Mouse (Mus musculus) skeletal muscle tissue, postnatal 0 days (tissue): Measurements from ENCODE around the gene Vmac. TPM values are rescaled to one million over a fixed set of nuclear protein-coding genes. Genes with fewer than 3 reads are reported as not detected.

ENCODE experiments used
- polyA plus RNA-seq: library from polyadenylated mRNA; unstranded; fragments of >200 nt; fragmentation: Nextera tagmentation; extraction: Ambion mirVana; gene quantifications from 2 replicates; pipeline ENCODE4 v1.2.1, GENCODE M21; 2015

Vmac gene
- polyA plus RNA-seq: 7.1 and 10.0 TPM in 2 replicates

DNA sequence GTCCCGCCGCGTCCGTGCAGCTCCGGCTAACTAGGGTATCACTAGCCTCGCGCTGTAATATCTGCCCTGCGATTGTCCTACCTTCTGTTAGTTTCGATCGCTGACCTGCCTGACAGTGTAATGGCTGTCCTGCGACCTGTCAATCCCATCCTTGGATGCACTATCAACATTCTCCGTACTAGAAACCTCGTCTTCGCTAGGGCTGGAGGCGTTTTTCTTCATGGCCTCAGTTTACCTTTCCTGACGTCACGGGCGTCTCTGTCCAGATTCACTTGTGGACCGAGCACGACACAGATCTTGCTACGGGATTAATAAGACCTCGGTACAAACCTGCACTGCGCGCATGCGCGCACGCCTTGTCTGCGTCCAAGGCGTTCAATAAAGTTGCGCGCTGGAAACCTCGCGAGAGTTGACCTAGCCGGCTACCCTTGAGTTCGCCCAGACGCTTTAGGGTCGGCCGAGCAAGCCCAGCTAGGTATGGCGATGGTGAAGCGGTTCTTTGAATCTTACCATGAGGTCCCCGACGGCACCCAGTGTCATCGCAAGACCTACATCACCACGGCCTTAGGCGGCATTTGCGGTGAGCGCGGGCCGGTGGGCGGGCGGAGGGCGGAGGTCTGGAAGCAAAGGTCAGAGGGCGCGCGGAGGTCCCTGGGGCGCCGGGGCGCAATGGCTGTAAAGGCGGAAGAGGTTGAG, at the start of gene Vmac, which contains the start of gene Ndufa11:
TSS of gene Vmac (minus strand) at position 660 of the 696 bp plus-strand sequence.
TSS of gene Ndufa11 (plus strand) at position 405 of the 696 bp plus-strand sequence.

DNA sequence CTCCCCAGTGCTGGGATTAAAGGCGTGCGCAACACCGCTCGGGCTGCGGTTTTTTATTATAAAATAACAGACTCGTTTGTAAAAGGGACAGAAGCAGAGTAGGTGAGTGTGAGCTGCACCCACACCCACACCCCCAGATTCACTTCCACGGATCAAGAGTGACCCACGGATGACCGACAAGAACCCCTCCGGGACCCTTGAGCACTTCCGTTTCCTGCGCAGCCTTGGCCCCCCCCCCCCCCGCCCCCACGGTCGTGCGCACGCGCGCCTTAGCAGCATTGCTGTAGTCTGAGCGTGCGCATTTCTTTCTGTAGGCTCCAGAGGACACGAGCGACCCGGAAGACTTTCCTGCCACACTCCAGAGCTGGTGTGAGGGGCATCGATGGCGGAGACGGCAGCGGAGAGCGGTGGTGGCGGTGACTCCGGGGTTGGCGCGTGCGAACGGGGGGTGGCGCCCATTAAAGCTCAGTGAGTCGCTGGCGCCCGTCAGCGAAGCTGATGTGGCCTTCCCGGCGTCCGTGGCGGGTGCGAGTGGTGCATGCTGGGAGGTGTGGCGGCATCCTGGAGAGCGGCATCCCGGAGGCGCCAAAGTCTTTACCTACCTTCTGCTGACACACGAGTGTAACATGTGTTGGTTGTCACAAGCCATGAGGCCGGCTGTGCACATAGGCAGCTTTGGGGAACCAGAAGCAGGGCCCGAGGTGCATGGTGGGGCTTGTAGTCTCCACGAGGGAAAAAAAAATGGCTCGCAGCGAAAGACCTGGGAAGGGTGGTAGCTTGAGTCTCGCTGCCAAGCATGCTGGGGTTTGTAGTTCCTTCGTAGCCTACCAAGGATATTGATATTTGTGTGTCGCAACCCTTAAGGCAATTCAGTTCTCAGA, 46.9 kb upstream of the Vmac start, which contains the start of gene Dus3l:
TSS of gene Dus3l (plus strand) at position 284 of the 881 bp plus-strand sequence.

GRCm38 (mm10) chr17:56757416-56758123, 39.7 kb upstream of the Vmac start, which contains the start of gene Nrtn:
Gene Nrtn (minus strand): TSS chr17:56757530.

DNA sequence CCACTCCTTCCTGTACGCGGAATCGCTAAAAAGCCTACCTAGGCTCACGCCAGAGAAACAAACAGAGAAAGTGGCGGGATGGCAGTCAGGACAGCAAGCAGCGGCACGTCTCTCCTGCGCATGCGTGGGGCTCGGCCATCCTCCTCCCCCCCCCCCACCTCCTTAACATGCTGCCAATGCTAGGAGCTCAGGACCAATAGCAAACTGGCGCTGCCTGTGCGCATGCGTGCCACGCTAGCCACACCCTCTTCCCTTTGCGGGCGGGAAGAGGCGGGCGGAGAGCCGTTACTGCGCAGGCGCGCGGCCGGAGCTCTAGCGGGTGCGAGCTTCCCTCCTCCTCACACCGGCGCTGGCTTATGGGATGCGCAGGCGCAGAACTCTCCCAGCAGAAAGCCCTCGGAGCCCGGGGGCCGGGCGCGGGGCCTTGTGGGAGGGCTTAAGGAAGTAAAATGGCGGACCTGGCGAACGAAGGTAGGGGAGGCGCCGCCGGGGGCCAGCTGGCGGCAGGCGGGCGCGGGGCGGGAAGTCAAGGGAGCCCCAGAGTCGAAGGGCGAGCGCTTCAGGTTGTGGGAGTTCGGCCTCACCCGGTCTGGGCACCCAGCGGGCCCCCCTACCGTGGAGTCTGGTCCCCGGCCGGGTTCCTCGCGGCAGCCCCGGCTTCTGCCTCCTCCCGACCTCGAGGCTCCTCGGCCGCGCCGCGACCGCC, 44.7 kb downstream of the Vmac start, which contains the start of gene Ranbp3:
TSS of gene Ranbp3 (plus strand) at position 354 of the 706 bp plus-strand sequence.

Other genes with a start within 250 kb of the Vmac start
- gene Ptprs, start 241.5 kb downstream of the Vmac start, polyA plus RNA-seq: 17.7 and 21.6 TPM in 2 replicates
- not detected in 2 replicates for gene Znrf4, start 205.6 kb downstream of the Vmac start, polyA plus RNA-seq
- gene Gm20219, start 163.6 kb downstream of the Vmac start, polyA plus RNA-seq: 0.22 and 1.0 TPM in 2 replicates
- gene Safb2, start 133.4 kb downstream of the Vmac start, polyA plus RNA-seq: 24.4 and 31.3 TPM in 2 replicates
- gene Safb, start 133.2 kb downstream of the Vmac start, polyA plus RNA-seq: 47.9 and 50.0 TPM in 2 replicates
- 365 and 383 TPM in 2 replicates for gene 2410015M20Rik, start 108.3 kb downstream of the Vmac start, polyA plus RNA-seq
- gene Rpl36, start 104.6 kb downstream of the Vmac start, polyA plus RNA-seq: 1,491 and 1,689 TPM in 2 replicates
- gene Lonp1, start 91.1 kb downstream of the Vmac start, polyA plus RNA-seq: 27.8 and 29.4 TPM in 2 replicates
- 0.05 and 0.12 TPM in 2 replicates for gene Catsperd, start 89.9 kb downstream of the Vmac start, polyA plus RNA-seq
- gene Ranbp3, start 44.7 kb downstream of the Vmac start, polyA plus RNA-seq: 36.7 and 39.3 TPM in 2 replicates
- gene Ndufa11, start 255 bp downstream of the Vmac start, polyA plus RNA-seq: 746 and 852 TPM in 2 replicates
- gene Nrtn, start 39.5 kb upstream of the Vmac start, polyA plus RNA-seq: 2.5 and 6.9 TPM in 2 replicates
- 19.2 and 19.3 TPM in 2 replicates for gene Dus3l, start 46.7 kb upstream of the Vmac start, polyA plus RNA-seq
- gene Prr22, start 52.2 kb upstream of the Vmac start, polyA plus RNA-seq: 0.10 and 0.36 TPM in 2 replicates
- gene Rfx2, start 113.0 kb upstream of the Vmac start, polyA plus RNA-seq: 2.9 and 3.1 TPM in 2 replicates
- not detected in 2 replicates for gene Acsbg2, start 156.4 kb upstream of the Vmac start, polyA plus RNA-seq
- 0.06 and 0.13 TPM in 2 replicates for gene 1700061G19Rik, start 157.5 kb upstream of the Vmac start, polyA plus RNA-seq
- 9.3 and 10.1 TPM in 2 replicates for gene Mllt1, start 217.4 kb upstream of the Vmac start, polyA plus RNA-seq